Mouse (Mus musculus) liver, adult 2 months (tissue): Measurements from ENCODE around the gene Ipo8.

Source experiments
- CTCF ChIP-seq: fragments of 200-500 bp; IDR thresholded peaks from 2 replicates; pipeline ENCODE4 v1.5.1; 2011; ENCODE audit warnings: low read depth, low read length, control low read depth
- POLR2A ChIP-seq: fragments of 200-500 bp; IDR thresholded peaks from 2 replicates; pipeline ENCODE4 v1.6.1; 2011; ENCODE audit warnings: low read length, control low read depth; ENCODE audit not compliant: insufficient read depth; ENCODE audit errors: extremely low read depth

DNA sequence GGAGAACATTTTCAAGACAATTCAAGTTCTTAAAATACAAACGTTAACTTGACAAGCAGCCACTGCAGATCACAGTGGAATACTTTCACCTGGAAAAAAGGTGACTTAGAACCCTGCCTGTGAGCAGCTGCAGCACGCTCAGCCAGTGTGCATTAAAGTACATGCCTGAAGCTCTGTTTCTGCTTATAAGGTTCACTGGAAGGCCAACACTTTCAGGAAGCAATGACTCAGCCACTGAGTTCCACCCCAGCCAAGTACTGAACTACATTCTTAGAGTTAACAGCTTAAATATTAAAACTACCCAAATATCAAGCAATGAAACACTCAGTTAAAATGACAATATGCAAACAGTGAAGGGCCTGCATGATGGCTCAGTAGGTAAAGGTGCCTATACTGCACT, 20.1 kb downstream of the Ipo8 start:
- no peak for TF ChIP-seq CTCF
- no peak for TF ChIP-seq POLR2A
